Mouse (Mus musculus): ENCODE results near the gene Hs6st3. TPM values are rescaled to one million over a fixed set of nuclear protein-coding genes. Genes with fewer than 3 reads are reported as not detected.

The Hs6st3 gene
- 1.0 TPM for polyA plus RNA-seq (2021)

DNA sequence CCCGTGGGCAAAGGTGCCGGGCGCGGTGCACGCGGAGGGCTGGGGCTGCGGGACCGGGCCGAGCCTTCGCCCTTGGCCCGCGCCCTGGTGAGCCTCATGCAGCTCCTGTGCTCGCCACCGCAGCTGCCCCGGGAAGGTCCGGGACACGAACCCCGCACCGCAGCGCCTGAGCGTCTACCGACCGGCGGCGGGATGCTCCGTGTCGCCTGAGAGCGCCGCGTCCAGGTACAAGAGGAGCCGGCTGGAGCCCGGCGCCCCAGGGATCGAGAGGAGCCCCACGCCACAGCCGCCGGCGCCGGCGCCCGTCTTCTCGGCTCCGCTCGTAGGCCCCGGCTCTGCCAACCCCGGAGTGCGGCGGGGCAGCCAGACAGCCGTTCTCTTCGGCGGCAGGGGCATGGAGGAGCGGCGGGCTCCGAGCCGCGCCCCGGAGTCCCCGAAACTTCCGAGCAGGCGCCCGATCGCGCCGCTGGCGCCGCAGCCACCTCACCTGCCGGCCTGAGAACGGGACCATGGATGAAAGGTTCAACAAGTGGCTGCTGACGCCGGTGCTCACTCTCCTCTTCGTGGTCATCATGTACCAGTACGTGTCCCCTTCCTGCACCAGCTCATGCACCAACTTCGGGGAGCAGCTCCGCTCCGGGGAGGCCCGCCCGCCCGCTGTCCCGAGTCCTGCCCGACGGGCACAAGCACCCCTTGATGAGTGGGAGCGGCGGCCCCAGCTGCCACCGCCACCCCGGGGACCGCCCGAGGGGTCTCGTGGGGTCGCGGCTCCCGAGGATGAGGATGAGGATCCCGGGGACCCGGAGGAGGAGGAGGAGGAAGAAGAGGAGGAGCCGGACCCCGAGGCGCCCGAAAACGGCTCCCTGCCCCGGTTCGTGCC, at the start of gene Hs6st3:
Gene Hs6st3, plus strand, starts transcription at position 436 of the 880 bp plus-strand sequence.
- CTCF ChIA-PET, result interaction anchor here (1.2 kb wide), 1 partner anchor 18 kb away, joined by 3 read pairs; no protein-coding TSS in a partner anchor
- H3K27me3 ChIP-seq, result peaks cover 48% of the 10 kb centered on the region
- DNase-seq (ENCODE audit: low read depth, low spot score), result no peak
- POLR2A ChIA-PET, result no interaction called here
- ATAC-seq, result peak; percentile 40
- no peak for TF ChIP-seq CTCF (IDR thresholded peaks at IDR 0.05)
- in situ Hi-C loops (cut with MboI; ENCODE audit: low pct_unique_long_range_greater_than_20kb), result no loop called here

DNA sequence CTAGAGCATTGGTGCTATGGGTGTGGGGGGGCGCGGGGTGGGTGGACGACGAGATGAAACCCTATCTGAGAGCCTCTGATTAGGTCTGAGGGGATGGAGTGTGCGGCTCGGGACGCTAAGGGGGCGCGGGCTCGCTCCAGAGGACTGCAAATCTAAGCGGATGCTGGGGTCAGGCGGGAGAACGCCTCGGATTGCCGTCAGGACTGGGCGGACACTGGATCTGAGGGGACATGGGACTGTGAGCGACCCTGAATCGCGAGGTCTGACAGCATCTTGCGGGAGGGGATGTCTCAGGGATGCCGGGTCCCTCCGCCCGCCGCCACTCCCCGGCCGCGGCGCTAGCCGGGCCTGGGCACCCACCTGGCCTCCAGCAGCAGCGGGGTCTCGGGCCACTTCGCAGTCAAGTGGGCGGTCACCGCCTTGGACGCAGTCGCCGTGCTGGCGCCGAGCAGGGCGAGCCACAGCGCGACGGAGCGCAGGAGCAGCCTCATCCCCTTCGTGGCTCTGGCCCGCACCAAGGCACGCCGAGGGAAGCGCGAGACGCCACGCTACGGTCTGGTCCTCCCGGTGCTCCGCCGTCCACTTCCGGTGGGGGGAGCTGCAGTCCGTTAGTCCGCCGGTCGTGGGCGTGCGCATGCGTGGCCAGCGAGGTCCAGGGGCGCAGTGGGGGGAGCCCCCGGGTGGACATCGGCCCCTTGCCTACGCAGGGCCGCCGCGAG, 39.1 kb upstream of the Hs6st3 start, which contains the start of gene Uggt2:
Gene Uggt2, minus strand, starts transcription at position 580 of the 719 bp plus-strand sequence.
- no peaks in the 10 kb centered on the region for H3K27me3 ChIP-seq
- peak; percentile 98 for TF ChIP-seq CTCF (IDR thresholded peaks at IDR 0.05)
- ChIA-PET CTCF (interaction anchor here (1.3 to 1.4 kb wide), 2 partner anchors 13 to 281 kb away, joined by 3 read pairs; no protein-coding TSS in a partner anchor), POLR2A (no interaction called here)
- peak; percentile 98 for ATAC-seq
- in situ Hi-C loops (cut with MboI; ENCODE audit: low pct_unique_long_range_greater_than_20kb), result loop anchor here (25.0 kb wide), 1 partner anchor 963 kb away; no protein-coding TSS in a partner anchor
- peak; percentile 22 for DNase-seq (ENCODE audit: low read depth, low spot score)

DNA sequence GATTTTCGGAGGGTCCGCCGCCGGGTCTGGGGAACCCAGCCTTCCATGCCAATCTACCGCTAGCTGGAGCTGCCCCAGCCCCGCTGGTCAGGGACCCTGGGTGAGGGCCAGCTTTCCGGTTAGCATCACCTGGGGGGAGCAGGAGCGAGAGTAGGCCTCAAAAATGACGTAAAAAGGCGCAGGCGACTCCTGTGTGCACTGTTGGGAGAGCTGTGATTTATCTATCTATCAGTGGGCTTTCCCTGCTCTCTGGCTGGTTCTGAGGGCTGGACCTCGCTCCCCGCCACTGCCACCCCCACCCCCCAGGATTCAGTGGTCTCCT, 38.6 kb upstream of the Hs6st3 start:
- DNase-seq (ENCODE audit: low read depth, low spot score) (no peak), ATAC-seq (peak; percentile 81)
- H3K27me3 ChIP-seq, result no peaks in the 10 kb centered on the region
- CTCF ChIA-PET, result interaction anchor here (1.3 to 1.4 kb wide), 2 partner anchors 13 to 281 kb away, joined by 3 read pairs; no protein-coding TSS in a partner anchor
- in situ Hi-C loops (cut with MboI; ENCODE audit: low pct_unique_long_range_greater_than_20kb), result loop anchor here (25.0 kb wide), 1 partner anchor 963 kb away; no protein-coding TSS in a partner anchor
- no peak for TF ChIP-seq CTCF (IDR thresholded peaks at IDR 0.05)
- POLR2A ChIA-PET, result no interaction called here

DNA sequence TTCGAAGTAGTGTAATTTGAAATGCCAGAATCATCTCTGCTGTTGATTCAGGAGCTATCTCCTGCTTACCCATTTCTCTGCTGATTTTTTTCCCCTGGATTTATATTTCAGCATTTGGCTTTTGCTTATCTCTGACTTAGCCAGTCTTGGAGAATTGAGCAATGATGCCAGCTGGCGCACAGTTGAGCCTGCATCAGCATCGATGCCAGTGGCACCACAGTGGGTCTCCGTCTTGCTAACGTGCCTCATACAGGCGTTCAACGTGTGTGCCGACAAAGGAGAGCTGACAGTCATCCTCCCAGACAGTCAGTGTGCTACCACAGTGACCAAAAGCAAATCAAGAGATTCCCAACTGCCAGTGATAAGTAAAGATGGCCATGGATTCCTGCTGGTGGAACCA, 30.6 kb upstream of the Hs6st3 start:
- H3K27me3 ChIP-seq, result peaks cover 11% of the 10 kb centered on the region
- TF ChIP-seq CTCF (IDR thresholded peaks at IDR 0.05), result no peak
- in situ Hi-C loops (cut with MboI; ENCODE audit: low pct_unique_long_range_greater_than_20kb), result loop anchor here (10.0 kb wide), 1 partner anchor 747 kb away; no protein-coding TSS in a partner anchor
- DNase-seq (ENCODE audit: low read depth, low spot score) (no peak), ATAC-seq (no peak)
- ChIA-PET CTCF (interaction anchor here (1.4 kb wide), 1 partner anchor 751 kb away, joined by 3 read pairs; no protein-coding TSS in a partner anchor), POLR2A (no interaction called here)

DNA sequence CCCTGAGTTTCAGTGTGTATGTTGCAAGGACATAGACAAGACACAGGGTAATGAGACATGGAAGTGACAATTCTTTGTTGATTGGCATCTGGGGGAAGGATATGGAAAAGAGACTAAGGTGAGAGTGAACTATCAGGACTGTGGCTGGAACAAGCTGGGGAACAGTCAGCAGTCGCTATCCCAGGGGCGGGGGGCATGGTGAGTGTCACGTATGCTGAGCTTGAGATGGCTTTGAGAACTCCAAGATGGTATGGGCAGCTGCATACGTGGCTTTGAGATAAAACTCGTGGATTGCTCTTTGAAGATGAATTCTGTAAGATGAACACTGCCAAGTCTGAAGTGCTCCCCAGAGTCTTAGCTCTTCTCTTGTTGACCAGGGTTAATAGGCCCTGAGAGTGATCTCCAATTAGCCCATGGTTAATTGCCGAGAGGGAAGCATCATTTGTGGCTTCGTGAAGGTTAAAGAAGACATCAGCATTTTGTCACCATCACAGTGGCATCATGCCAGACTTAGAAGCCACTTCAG, 29.3 kb upstream of the Hs6st3 start:
- ChIA-PET CTCF (interaction anchor here (1.4 kb wide), 1 partner anchor 750 kb away, joined by 3 read pairs; no protein-coding TSS in a partner anchor), POLR2A (no interaction called here)
- ATAC-seq, result no peak
- no peak for DNase-seq (ENCODE audit: low read depth, low spot score)
- in situ Hi-C loops (cut with MboI; ENCODE audit: low pct_unique_long_range_greater_than_20kb), result loop anchor here (10.0 kb wide), 1 partner anchor 746 kb away; no protein-coding TSS in a partner anchor
- H3K27me3 ChIP-seq, result peaks cover 18% of the 10 kb centered on the region
- no peak for TF ChIP-seq CTCF (IDR thresholded peaks at IDR 0.05)

DNA sequence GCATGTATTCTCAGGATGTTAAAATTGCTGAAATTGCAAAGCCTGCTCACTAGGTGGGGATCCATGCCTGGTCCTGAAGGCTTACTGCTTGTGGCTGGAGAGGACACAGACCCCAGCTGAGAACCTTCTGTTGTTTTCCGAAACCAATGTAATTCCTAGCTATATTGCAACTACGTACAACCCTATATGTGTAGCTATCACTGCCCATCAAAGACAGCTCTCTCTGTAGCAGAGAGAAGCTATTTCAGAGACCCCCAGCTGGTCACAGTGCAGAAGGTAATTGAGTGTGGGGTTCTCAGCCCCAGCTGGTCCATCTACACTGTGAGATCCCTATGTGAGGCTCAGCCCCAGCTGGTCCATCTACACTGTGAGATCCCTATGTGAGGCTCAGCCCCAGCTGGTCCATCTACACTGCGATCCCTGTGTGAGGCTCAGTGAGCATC, 28.3 kb upstream of the Hs6st3 start:
- in situ Hi-C loops (cut with MboI; ENCODE audit: low pct_unique_long_range_greater_than_20kb), result loop anchor here (10.0 kb wide), 1 partner anchor 745 kb away; no protein-coding TSS in a partner anchor
- ATAC-seq, result no peak
- no peak for DNase-seq (ENCODE audit: low read depth, low spot score)
- TF ChIP-seq CTCF (IDR thresholded peaks at IDR 0.05), result peak; percentile 21
- H3K27me3 ChIP-seq, result peaks cover 22% of the 10 kb centered on the region
- POLR2A ChIA-PET, result no interaction called here
- CTCF ChIA-PET, result no interaction called here

DNA sequence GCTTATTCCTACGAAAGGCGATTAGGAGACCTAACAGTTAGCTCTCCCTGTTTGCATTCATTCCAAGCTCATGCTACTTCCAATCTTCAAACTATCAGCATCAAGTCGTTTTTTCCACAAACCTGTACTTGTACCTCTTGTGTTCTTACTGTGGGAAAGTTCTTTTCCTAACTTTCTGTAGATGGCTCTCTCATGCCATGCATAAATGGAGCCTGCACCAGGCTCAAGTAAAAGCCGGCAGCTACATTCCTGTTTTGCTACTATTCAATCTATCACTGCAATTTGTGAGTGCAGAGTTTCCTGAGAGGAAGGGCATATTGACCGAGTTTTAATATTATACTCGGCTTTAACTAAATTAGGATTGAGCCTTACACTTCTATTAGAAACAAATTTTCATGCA, 25.6 kb upstream of the Hs6st3 start:
- ChIA-PET CTCF (interaction anchor here (1.2 kb wide), 1 partner anchor 13 kb away, joined by 3 read pairs; no protein-coding TSS in a partner anchor), POLR2A (no interaction called here)
- H3K27me3 ChIP-seq, result peaks cover 27% of the 10 kb centered on the region
- in situ Hi-C loops (cut with MboI; ENCODE audit: low pct_unique_long_range_greater_than_20kb), result no loop called here
- no peak for TF ChIP-seq CTCF (IDR thresholded peaks at IDR 0.05)
- ATAC-seq (no peak), DNase-seq (ENCODE audit: low read depth, low spot score) (no peak)

DNA sequence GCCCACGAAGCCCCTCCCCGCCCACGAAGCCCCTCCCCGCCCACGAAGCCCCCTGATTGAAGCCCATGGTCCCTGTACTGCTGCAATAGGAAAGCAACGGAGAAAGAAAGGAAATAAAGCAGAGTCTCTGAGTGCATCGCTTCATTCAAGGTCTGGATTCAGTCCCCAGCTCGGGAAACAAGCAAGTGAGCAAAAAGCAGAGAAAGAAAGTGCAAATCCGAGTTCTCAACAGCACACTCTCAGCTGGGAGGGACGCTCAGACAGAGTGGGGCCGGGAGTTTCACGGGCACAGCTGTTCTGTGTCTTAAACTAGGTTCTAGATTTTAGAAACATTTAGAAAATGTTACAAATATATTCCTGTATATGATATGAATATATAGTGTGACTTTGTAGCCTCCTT, 14.6 kb upstream of the Hs6st3 start:
- ATAC-seq (no peak), DNase-seq (ENCODE audit: low read depth, low spot score) (no peak)
- in situ Hi-C loops (cut with MboI; ENCODE audit: low pct_unique_long_range_greater_than_20kb), result no loop called here
- POLR2A ChIA-PET, result no interaction called here
- CTCF ChIA-PET, result interaction anchor here (0.9 kb wide), 1 partner anchor 9 kb away, joined by 3 read pairs; no protein-coding TSS in a partner anchor
- no peak for TF ChIP-seq CTCF (IDR thresholded peaks at IDR 0.05)
- H3K27me3 ChIP-seq, result peaks cover 29% of the 10 kb centered on the region

DNA sequence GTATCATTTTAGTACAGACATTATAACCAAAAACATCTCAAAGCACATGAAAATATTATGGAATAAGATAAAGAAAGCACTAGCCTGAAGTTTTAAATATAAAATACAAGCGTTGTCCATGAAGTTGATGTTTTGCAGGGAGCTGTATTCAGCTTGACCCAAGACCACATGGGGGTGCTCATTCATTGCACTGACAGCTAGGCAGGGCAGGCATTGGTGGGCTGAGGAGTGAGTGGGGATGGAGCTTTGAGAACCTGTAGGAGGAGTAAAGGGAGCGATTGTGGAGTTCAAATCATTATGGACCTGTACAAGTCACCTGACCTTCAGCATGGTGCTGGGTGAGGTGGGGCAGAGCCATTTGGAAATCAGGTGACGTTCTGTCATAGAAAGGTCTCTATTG, 14.1 kb upstream of the Hs6st3 start:
- TF ChIP-seq CTCF (IDR thresholded peaks at IDR 0.05), result peak; percentile 53
- in situ Hi-C loops (cut with MboI; ENCODE audit: low pct_unique_long_range_greater_than_20kb), result no loop called here
- CTCF ChIA-PET, result interaction anchor here (0.9 kb wide), 1 partner anchor 9 kb away, joined by 3 read pairs; no protein-coding TSS in a partner anchor
- DNase-seq (ENCODE audit: low read depth, low spot score), result no peak
- no peak for ATAC-seq
- POLR2A ChIA-PET, result no interaction called here
- peaks cover 33% of the 10 kb centered on the region for H3K27me3 ChIP-seq

DNA sequence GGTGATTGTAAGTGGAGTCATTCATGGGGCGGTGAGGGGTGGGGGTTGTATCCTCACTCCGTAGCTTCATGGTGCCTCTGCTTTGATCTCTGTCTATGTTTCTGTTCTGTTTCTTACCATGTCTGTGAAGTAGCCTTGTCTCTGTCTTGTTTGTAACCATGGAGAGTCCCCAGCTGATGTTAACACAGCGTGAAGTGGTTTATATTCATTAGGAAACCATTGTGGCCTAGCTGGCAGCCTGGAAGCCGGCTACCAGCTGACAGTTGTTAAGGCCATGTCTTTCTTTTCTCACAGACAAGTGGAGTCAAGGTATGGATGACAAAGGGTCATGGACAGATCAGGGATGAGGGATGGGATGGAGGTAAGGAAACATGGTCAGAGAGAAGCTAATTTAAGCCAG, 12.3 kb upstream of the Hs6st3 start:
- POLR2A ChIA-PET, result no interaction called here
- TF ChIP-seq CTCF (IDR thresholded peaks at IDR 0.05), result no peak
- ATAC-seq (no peak), DNase-seq (ENCODE audit: low read depth, low spot score) (no peak)
- H3K27me3 ChIP-seq, result peaks cover 31% of the 10 kb centered on the region
- CTCF ChIA-PET, result interaction anchor here (0.8 kb wide), 1 partner anchor 10 kb away, joined by 3 read pairs; no protein-coding TSS in a partner anchor
- in situ Hi-C loops (cut with MboI; ENCODE audit: low pct_unique_long_range_greater_than_20kb), result no loop called here
